Mouse (Mus musculus) MEL-GATA-1-ER (cell line): ENCODE data around the gene Klk6.

ENCODE experiments used
- DNase-seq: peaks from one replicate; pipeline ENCODE4 v3.0.0-alpha.2; 2012; ENCODE audit warnings: low read depth; ENCODE audit errors: extremely low read depth

Gene Klk6

DNA sequence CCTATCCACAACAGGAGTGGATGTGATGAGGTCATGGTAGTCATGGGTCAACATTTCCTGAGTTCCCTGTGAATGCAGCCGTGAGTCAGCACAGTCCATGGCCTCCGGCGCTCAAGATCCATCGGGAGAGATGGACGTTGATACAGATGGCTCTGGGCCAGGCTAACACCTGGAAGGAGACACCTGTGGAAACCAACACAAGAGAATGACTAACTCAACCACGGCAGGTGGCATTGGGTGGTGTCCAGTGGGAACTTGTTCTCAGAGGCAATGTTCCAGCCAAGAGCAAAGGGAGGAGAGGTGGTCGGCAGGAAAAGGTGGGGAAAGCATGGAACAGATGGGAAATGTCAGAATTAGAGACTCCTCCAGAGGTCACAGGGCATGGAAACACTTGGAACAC is 2.7 kb upstream of the Klk6 start:
- no peak for DNase-seq

GRCm38 (mm10) chr7:43826056-43826455 is 1.8 kb downstream of the Klk6 start:
- DNase-seq: no peak

GRCm38 (mm10) chr7:43827706-43828105 is 3.4 kb downstream of the Klk6 start:
- DNase-seq: no peak

DNA sequence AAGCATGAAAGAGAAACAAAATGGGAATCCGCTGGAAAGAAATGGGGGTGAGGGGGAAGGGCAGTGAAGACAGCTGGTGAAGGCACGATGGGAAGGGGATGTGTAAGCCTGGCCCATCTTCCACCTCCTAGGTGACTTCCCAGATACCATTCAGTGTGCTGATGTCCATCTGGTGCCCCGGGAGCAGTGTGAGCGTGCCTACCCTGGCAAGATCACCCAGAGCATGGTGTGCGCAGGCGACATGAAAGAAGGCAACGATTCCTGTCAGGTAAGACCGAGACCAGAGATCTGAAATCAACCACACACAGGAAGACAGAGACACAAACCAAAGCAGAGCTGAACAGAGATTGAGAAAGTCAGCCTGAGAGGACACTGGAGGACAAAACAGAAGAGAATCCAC is 4.7 kb downstream of the Klk6 start:
- no peak for DNase-seq

GRCm38 (mm10) chr7:43841701-43842100 is 17.4 kb downstream of the Klk6 start, which contains the start of gene Klk5:
Gene Klk5, plus strand, starts transcription at chr7:43841971.
- DNase-seq: no peak

DNA sequence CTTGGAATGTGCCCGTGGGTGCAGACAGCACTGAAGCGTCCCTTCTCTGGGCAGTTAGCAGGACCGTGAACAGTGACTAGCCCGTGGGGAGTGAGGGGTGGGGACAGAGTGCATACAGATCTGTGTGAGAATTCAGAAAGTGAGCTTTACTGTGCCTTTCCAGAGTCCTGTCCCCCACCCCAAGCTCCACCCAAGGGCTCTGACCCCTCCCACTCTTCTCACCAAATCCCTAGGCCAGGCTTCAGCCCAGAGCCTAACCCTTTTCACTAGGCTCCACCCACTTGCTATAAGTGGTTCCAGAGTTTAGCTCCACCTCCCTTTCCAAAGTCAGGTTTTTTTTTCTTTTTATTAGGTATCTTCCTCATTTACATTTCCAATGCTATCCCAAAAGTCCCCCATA is 19.5 kb downstream of the Klk6 start:
- DNase-seq: no peak

DNA sequence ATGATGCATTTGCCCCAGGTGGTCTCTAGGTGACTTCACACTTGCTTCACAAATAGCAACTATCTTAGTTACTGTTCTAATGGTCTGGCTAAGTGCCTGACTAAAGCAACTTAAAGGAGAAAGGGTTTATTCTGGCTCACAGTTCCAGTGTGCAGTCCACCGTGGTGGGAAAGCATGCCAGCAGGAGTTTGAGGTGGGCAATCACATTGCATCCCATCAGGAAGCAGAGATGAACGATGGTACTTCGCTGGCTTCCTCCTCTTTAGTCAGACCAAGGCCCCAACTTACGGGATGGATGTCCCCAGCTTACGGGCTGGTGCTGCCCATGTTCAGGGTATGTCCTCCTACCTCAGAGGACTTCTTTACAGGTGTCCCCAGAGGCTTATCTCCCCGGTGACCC is 27.3 kb downstream of the Klk6 start:
- no peak for DNase-seq

- DNase-seq: no peak
These were observed 30.5 kb downstream of the Klk6 start for GRCm38 (mm10) chr7:43854642-43855380.

GRCm38 (mm10) chr7:43855709-43856108 is 31.4 kb downstream of the Klk6 start:
- no peak for DNase-seq

DNA sequence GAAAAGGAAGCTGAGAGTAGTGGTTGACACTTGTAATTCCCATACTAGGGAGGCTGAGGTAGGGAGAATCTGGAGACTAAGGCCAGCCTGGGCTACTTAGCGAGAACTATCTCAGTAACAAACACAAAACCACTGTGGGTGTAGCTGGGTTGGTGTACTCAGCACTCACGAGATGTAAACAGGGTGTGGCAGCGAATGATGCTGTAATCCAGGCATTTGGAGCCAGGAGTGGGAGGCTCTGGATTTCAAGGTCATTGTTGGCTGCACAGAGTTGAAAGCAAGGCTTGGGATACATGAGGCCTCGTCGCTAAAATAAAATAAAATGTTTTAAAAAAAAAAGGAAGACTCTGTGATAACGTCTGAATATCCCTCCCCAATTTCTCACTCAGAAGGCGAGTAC is 32.0 kb downstream of the Klk6 start:
- no peak for DNase-seq

DNA sequence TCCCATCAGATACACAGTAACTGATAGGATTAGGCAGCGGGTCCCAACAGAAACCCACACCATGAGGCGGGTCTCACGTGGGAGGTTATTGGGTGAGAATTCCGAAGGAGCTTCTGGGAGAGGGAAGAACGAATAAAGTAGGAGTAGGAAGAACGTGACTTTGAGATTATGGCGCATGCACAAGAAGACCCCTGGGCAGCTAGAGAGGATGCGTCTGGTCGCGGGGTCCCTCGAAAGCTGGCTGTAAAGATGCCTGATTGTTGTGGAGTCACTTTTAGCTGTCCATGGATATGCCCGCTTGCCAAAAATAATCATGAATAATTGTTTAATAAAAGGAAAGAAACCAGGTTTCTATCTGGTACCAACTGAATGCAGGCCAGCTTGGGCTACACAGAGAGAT is 33.2 kb downstream of the Klk6 start:
- no peak for DNase-seq

DNA sequence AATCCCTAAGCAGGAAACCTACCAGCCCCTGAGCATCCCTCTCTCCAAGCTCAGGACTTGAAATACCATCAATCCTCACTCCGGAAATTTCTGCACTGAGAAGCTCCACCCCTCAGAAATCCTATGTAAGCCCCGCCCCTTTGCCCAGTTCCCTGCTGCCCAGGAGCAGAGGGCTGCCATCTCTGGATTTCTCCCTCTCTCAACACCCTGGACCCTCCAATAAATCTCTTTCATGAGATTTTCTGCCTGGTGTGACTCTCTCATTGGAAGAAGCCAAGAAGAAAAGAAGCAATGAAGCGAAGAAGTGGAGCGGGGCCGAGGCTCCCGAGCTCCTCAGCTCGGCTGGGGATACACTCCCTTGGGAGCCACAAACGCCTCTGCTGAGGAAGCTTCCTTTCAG is 36.1 kb downstream of the Klk6 start:
- no peak for DNase-seq

GRCm38 (mm10) chr7:43873237-43873636 is 48.9 kb downstream of the Klk6 start:
- no peak for DNase-seq

- no peak for DNase-seq
These were observed 49.4 kb downstream of the Klk6 start for GRCm38 (mm10) chr7:43873674-43874073.

GRCm38 (mm10) chr7:43874868-43875375 is 50.6 kb downstream of the Klk6 start:
- DNase-seq: no peak

DNA sequence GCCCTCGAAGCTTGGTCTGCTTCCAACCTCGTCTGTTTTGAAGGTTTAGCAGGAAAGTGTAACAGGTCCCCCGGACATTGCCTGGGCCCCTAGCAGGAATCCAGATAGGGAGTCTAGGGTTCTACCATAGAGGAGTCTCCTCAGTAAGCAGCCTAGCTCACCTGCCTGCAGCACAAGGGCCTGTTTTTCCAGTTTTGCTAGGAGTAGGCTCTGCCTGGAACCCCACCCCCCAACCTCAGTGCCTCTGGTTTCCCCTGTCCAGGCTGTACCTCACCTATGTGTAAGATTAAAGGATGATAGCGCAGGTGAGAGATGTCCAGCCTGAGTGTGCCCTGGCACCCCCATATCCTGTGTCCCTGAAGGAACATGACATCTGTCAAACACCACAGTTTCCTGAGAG is 52.1 kb downstream of the Klk6 start:
- DNase-seq: no peak

- DNase-seq: no peak
These were observed 54.0 kb downstream of the Klk6 start for GRCm38 (mm10) chr7:43878281-43878680.

DNA sequence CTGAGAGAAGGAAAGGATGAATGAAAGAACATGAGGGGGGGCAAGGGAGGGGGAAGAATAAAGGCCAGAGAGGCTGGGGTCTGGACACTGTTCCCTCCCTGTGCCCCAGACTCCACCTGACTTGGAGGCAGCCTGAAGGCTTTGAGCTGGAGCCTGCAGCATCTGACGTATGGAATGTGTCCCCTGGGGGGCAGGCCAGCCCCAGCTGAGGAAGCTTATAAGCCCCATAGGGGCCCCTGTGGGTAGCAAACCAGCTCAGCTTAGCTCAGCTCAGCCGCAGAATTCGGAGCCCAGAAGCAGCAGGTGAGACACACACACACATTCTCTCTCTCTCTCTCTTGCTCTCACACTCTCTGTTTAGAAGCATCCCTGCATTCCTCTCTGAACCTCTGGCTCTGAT is 56.6 kb downstream of the Klk6 start, which contains the start of gene Klk4:
Klk4 (plus strand) TSS at position 249 of the 400 bp plus-strand sequence.
- no peak for DNase-seq
